Mouse (Mus musculus) midbrain, embryonic 12.5 days (tissue): ENCODE results near the gene Tph1. TPM values are rescaled to one million over a fixed set of nuclear protein-coding genes. Genes with fewer than 3 reads are reported as not detected.

Experiments
- polyA plus RNA-seq: library from polyadenylated mRNA; unstranded; fragments of >200 nt; fragmentation: Nextera tagmentation; extraction: Ambion mirVana; gene quantifications from 2 replicates; pipeline ENCODE4 v1.2.1, GENCODE M21; 2016

Gene Tph1
- polyA plus RNA-seq, 1 experiment from 2014 or later = 0.41 TPM

Other genes with a start within 250 kb of the Tph1 start
- 17.3 and 18.5 TPM in 2 replicates for gene Sergef, start 32.7 kb downstream of the Tph1 start, polyA plus RNA-seq
- 30.7 and 32.0 TPM in 2 replicates for gene Saal1, start 38.1 kb upstream of the Tph1 start, polyA plus RNA-seq
- gene Saa3, start 43.2 kb upstream of the Tph1 start, polyA plus RNA-seq = 0.10 TPM in 1 of 2 replicates, not detected in the other
- not detected in 2 replicates for gene Saa4, start 60.1 kb upstream of the Tph1 start, polyA plus RNA-seq
- gene Saa1, start 70.4 kb upstream of the Tph1 start, polyA plus RNA-seq = not detected in 2 replicates
- not detected in 2 replicates for gene Saa2, start 79.3 kb upstream of the Tph1 start, polyA plus RNA-seq
- gene Hps5, start 123.5 kb upstream of the Tph1 start, polyA plus RNA-seq = 23.8 and 24.9 TPM in 2 replicates
- 51.5 and 52.1 TPM in 2 replicates for gene Gtf2h1, start 123.6 kb upstream of the Tph1 start, polyA plus RNA-seq
- 802 and 809 TPM in 2 replicates for gene Ldha, start 168.9 kb upstream of the Tph1 start, polyA plus RNA-seq
- 0.22 TPM in 1 of 2 replicates, not detected in the other for gene Ldhc, start 188.7 kb upstream of the Tph1 start, polyA plus RNA-seq
- 318 and 322 TPM in 2 replicates for gene Tsg101, start 247.4 kb upstream of the Tph1 start, polyA plus RNA-seq